Mouse (Mus musculus): ENCODE measurements at regions not wholly inside any gene's neighbourhood (a gene's known extent, or its start where the extent isn't known, plus 50 kb on each side); places are given as distances from the start of the nearest gene placed in this dataset.
A peak's percentile ranks its signal among the peaks of the same experiment; 100 is the strongest.

GRCm38 (mm10) chr16:5471321-5471720 is 215.5 kb upstream of the Eef2kmt start:
- H3K4me3 ChIP-seq (ENCODE audit: low read depth, low read length): no peak overlapping the region
- no peak overlapping the region for H3K9ac ChIP-seq (ENCODE audit: low read length)
- TF ChIP-seq CTCF (IDR thresholded peaks at IDR 0.05; ENCODE audit: low read depth): peak; percentile 77
- TF ChIP-seq EP300 (optimal IDR thresholded peaks at IDR 0.05): no peak
- no peak overlapping the region for H3K4me2 ChIP-seq (replicated peaks; ENCODE audit: low read depth)
- 23% methylated on average over 5 of the region's 5 CpGs for WGBS
- H3K27me3 ChIP-seq (ENCODE audit: control insufficient read depth, insufficient read depth, low read length): no peaks in the 10 kb centered on the region
- H3K9me3 ChIP-seq (ENCODE audit: control insufficient read depth, low read length): no peaks in the 10 kb centered on the region
- peak; percentile 28 for DNase-seq (ENCODE audit: low spot score)
- ATAC-seq (ENCODE audit: low FRiP score, low TSS enrichment): no peak
- H3K27ac ChIP-seq (replicated peaks): no peak overlapping the region
- no peaks in the 10 kb centered on the region for H3K36me3 ChIP-seq (ENCODE audit: control insufficient read depth, insufficient read depth, low read length)
- no peaks in the 10 kb centered on the region for H3K4me1 ChIP-seq (replicated peaks; ENCODE audit: control insufficient read depth, insufficient read depth)

GRCm38 (mm10) chr16:5467587-5467986 is 211.8 kb upstream of the Eef2kmt start:
- no peaks in the 10 kb centered on the region for H3K9me3 ChIP-seq (ENCODE audit: control insufficient read depth, low read length)
- H3K4me2 ChIP-seq (replicated peaks; ENCODE audit: low read depth): no peak overlapping the region
- 10% methylated on average over 3 of the region's 3 CpGs for WGBS
- no peak overlapping the region for H3K4me3 ChIP-seq (ENCODE audit: low read depth, low read length)
- no peak overlapping the region for H3K9ac ChIP-seq (ENCODE audit: low read length)
- ATAC-seq (ENCODE audit: low FRiP score, low TSS enrichment): no peak
- H3K36me3 ChIP-seq (ENCODE audit: control insufficient read depth, insufficient read depth, low read length): no peaks in the 10 kb centered on the region
- peak; percentile 26 for DNase-seq (ENCODE audit: low spot score)
- H3K4me1 ChIP-seq (replicated peaks; ENCODE audit: control insufficient read depth, insufficient read depth): no peaks in the 10 kb centered on the region
- no peak overlapping the region for H3K27ac ChIP-seq (replicated peaks)
- TF ChIP-seq EP300 (optimal IDR thresholded peaks at IDR 0.05) (no peak), CTCF (IDR thresholded peaks at IDR 0.05; ENCODE audit: low read depth) (peak; percentile 72)
- H3K27me3 ChIP-seq (ENCODE audit: control insufficient read depth, insufficient read depth, low read length): no peaks in the 10 kb centered on the region

GRCm38 (mm10) chr16:5466760-5467159 is 211.0 kb upstream of the Eef2kmt start:
- TF ChIP-seq CTCF (IDR thresholded peaks at IDR 0.05; ENCODE audit: low read depth): no peak
- no peak for TF ChIP-seq EP300 (optimal IDR thresholded peaks at IDR 0.05)
- H3K27me3 ChIP-seq (ENCODE audit: control insufficient read depth, insufficient read depth, low read length): no peaks in the 10 kb centered on the region
- H3K4me2 ChIP-seq (replicated peaks; ENCODE audit: low read depth): no peak overlapping the region
- H3K27ac ChIP-seq (replicated peaks): no peak overlapping the region
- ATAC-seq (ENCODE audit: low FRiP score, low TSS enrichment) (no peak), DNase-seq (ENCODE audit: low spot score) (no peak)
- 63% methylated on average over 2 of the region's 2 CpGs for WGBS
- no peaks in the 10 kb centered on the region for H3K9me3 ChIP-seq (ENCODE audit: control insufficient read depth, low read length)
- no peak overlapping the region for H3K9ac ChIP-seq (ENCODE audit: low read length)
- H3K36me3 ChIP-seq (ENCODE audit: control insufficient read depth, insufficient read depth, low read length): no peaks in the 10 kb centered on the region
- H3K4me1 ChIP-seq (replicated peaks; ENCODE audit: control insufficient read depth, insufficient read depth): no peaks in the 10 kb centered on the region
- H3K4me3 ChIP-seq (ENCODE audit: low read depth, low read length): no peak overlapping the region

- TF ChIP-seq CTCF (IDR thresholded peaks at IDR 0.05; ENCODE audit: low read depth): no peak
- no peak for TF ChIP-seq EP300 (optimal IDR thresholded peaks at IDR 0.05)
- no peak overlapping the region for H3K4me2 ChIP-seq (replicated peaks; ENCODE audit: low read depth)
- ATAC-seq (ENCODE audit: low FRiP score, low TSS enrichment) (no peak), DNase-seq (ENCODE audit: low spot score) (no peak)
- H3K27me3 ChIP-seq (ENCODE audit: control insufficient read depth, insufficient read depth, low read length): no peaks in the 10 kb centered on the region
- H3K4me3 ChIP-seq (ENCODE audit: low read depth, low read length): no peak overlapping the region
- no peaks in the 10 kb centered on the region for H3K4me1 ChIP-seq (replicated peaks; ENCODE audit: control insufficient read depth, insufficient read depth)
- no peak overlapping the region for H3K27ac ChIP-seq (replicated peaks)
- no peak overlapping the region for H3K9ac ChIP-seq (ENCODE audit: low read length)
- H3K36me3 ChIP-seq (ENCODE audit: control insufficient read depth, insufficient read depth, low read length): no peaks in the 10 kb centered on the region
- 22% methylated on average over 5 of the region's 5 CpGs for WGBS
- H3K9me3 ChIP-seq (ENCODE audit: control insufficient read depth, low read length): no peaks in the 10 kb centered on the region
Observed at GRCm38 (mm10) chr16:5455352-5455965, 199.7 kb upstream of the Eef2kmt start.

- ATAC-seq (ENCODE audit: low FRiP score, low TSS enrichment): no peak
Observed at GRCm38 (mm10) chr16:5454243-5454642, 198.5 kb upstream of the Eef2kmt start.

GRCm38 (mm10) chr16:5452971-5453370 is 197.2 kb upstream of the Eef2kmt start:
- no peak overlapping the region for H3K4me3 ChIP-seq (ENCODE audit: low read depth, low read length)
- H3K4me2 ChIP-seq (replicated peaks; ENCODE audit: low read depth): no peak overlapping the region
- H3K36me3 ChIP-seq (ENCODE audit: control insufficient read depth, insufficient read depth, low read length): no peaks in the 10 kb centered on the region
- no peaks in the 10 kb centered on the region for H3K9me3 ChIP-seq (ENCODE audit: control insufficient read depth, low read length)
- H3K27me3 ChIP-seq (ENCODE audit: control insufficient read depth, insufficient read depth, low read length): no peaks in the 10 kb centered on the region
- TF ChIP-seq EP300 (optimal IDR thresholded peaks at IDR 0.05) (no peak), CTCF (IDR thresholded peaks at IDR 0.05; ENCODE audit: low read depth) (no peak)
- H3K4me1 ChIP-seq (replicated peaks; ENCODE audit: control insufficient read depth, insufficient read depth): no peaks in the 10 kb centered on the region
- no peak for DNase-seq (ENCODE audit: low spot score)
- 55% methylated on average over 5 of the region's 6 CpGs for WGBS
- no peak for ATAC-seq (ENCODE audit: low FRiP score, low TSS enrichment)
- no peak overlapping the region for H3K27ac ChIP-seq (replicated peaks)
- H3K9ac ChIP-seq (ENCODE audit: low read length): no peak overlapping the region

More at GRCm38 (mm10) chr16:5454243-5454642, 198.5 kb upstream of the Eef2kmt start:
- no peak for DNase-seq (ENCODE audit: low spot score)
- Histone ChIP-seq H3K27ac (replicated peaks) (no peak overlapping the region), H3K9me3 (ENCODE audit: control insufficient read depth, low read length) (no peaks in the 10 kb centered on the region), H3K27me3 (ENCODE audit: control insufficient read depth, insufficient read depth, low read length) (no peaks in the 10 kb centered on the region), H3K4me1 (replicated peaks; ENCODE audit: control insufficient read depth, insufficient read depth) (no peaks in the 10 kb centered on the region), H3K9ac (ENCODE audit: low read length) (no peak overlapping the region), H3K36me3 (ENCODE audit: control insufficient read depth, insufficient read depth, low read length) (no peaks in the 10 kb centered on the region), H3K4me3 (ENCODE audit: low read depth, low read length) (no peak overlapping the region), H3K4me2 (replicated peaks; ENCODE audit: low read depth) (no peak overlapping the region)
- TF ChIP-seq CTCF (IDR thresholded peaks at IDR 0.05; ENCODE audit: low read depth) (no peak), EP300 (optimal IDR thresholded peaks at IDR 0.05) (no peak)
- WGBS: 32% methylated on average over 6 of the region's 6 CpGs

All from stomach, postnatal 0 days (tissue).